Mouse (Mus musculus): ENCODE data around the gene Stard10.

DNA sequence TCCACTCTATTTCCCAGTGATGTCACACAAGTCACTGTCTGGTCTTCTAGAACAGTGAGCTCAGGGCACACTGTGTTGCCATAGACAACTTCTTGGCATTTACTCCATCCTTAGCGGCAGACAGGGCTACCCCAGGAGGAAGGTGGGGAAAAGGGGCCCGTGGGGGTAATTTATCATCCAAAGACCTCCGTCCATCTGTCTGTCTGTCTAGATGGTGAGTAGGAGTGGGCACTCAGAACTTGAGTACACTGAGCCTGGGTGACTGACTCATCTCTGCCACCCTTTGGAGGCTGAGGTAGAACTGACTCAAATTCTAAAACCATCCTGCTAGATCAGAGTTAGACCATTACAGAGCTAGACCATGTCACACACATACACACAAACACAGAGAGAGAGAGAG is at the start of gene Stard10:
- TF ChIP-seq CTCF (IDR thresholded peaks at IDR 0.05; ENCODE audit: control insufficient read depth, insufficient read depth, low read length): no peak
- TF ChIP-seq POLR2A (IDR thresholded peaks at IDR 0.05; ENCODE audit: borderline replicate concordance, control insufficient read depth, low read depth, low read length): no peak

All from bone marrow, adult 2 months (tissue).